Mouse (Mus musculus) brain, adult 2 months (tissue): ENCODE results near the gene Syce3.

ENCODE experiments used
- DNase-seq: peaks from one replicate; pipeline ENCODE4 v3.0.0; 2011; ENCODE audit warnings: low read depth, low spot score

Gene Syce3

DNA sequence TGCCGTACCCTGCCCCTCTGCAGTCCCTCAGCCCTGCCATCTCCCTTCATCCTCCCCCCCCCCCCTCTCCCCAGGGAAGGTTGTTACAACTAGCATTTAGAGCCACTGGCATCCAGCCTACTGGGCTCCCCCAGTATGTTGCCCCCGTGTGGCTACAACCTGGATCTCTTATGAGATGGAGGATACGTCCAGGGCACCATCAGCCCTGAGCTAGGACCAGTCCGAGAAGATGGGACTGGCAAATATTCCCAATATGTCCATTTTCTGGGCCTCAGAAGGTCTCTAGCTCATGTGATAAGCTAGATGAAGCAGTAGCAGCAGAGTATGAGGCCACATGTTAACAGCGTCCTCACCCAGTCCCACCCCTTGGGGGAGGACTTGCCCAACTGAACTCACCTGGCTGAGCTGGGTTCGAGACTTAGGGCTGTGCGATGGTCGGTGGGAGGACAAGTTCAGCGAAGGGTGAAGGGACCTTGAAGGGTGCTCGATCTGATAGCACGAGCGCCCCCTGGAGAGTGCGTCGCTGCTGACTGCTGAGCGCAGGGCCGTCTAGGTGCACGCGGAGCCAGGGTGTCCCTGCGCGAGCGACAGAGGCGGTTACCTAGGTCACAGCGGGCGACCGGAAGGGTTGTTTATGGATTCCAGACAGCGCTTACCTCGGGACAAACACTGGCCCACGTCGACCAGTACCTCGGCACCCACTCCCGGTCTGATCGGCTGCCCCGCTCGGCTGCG lies 37.1 kb downstream of the Syce3 start:
- DNase-seq: peak; percentile 91

DNA sequence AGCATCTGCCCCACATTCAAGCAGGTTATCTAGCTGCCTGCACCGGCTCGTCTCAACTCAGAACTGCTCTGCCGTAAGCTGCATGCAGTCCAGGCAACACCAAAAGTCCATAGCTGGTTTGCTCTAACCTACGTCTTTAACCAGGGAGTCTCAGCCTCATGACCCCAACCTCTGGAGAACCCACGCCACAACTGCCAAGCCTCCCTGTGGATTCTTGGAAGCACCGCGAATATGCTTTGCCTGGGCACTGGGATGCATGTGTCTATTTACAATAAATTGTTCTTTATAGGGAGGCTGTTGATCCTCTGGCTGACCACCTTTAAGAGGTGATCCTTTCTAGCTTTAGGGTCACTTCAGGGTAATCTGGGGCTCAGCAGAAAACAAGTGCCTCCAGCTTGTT lies 37.8 kb downstream of the Syce3 start:
- no peak for DNase-seq

DNA sequence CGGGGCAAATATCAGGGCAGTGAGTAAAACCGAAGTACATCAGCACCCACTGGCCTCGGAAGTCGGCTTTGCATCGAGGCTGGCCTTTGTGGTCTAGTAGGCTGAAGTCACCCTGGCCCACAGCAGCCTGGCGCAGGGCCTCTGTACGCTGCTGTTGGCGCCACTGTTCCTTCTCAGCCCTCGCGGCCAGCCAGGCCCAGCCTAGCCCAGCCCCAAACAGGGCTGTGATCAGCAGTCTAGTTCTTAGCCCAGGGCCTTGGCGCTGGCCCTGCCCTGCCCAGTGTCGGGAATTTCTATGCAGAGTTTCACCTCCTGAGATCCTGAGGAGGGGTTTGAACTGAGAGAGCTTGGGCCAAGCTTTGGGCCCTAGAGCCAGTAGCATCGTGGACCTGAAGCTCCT lies 38.2 kb downstream of the Syce3 start:
- DNase-seq: no peak

DNA sequence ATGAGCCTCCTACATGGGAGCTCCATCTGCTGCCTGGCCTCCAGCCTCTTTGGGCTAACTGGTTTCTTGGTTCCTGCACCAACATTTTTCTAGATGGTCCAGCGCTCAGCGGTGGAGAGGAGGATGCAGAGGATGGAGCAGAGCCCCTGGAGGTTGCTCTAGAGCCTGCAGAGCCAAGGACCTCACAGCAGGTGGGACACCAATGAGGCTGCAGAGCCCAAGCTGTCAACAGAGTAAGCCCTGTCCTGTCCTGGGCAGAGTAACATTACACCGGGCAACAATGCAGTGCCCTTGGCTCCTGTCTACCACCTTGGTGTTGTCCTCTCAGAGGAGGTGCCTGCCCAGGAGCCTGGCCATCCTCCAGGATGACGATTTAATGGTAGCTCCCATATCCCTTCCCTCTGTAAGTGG lies 45.2 kb downstream of the Syce3 start:
- DNase-seq: peak; percentile 95

DNA sequence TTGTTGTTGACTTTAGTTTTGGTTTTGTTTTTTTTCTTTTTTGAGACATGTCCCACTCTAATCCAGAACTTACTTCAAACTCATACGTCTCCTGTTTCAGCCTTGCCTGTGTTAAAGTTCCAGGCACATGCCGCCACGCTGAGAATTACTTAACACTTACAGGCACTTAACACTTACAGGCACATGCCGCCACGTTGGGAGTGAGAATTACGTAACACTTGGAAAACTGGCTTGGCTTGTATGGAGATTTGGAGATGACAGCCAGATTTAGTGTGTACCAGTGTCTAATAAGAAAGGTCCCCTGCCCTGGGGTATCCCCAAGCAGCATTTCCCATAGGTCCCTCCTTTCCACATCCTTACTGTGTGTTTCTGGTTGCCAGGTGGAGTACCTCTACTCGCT lies 47.3 kb downstream of the Syce3 start:
- DNase-seq: no peak

DNA sequence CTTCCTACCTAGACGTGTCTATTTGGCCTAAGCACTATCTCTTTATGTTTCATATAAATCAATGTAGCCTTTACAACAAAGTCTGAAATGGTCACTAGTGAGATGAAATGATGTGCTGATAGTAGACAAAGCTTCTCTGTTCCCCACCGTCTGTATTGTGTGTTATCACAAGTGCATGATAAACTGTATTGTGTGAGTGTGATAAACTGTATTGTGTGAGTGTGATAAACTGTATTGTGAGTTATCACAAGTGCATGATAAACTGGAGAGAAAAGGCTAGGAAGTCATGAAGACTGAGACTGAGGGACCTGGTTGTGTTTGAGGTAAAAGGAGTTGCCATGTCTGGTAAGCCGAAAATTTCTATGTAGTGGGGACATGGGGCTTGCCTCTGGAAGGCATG lies 51.5 kb downstream of the Syce3 start:
- no peak for DNase-seq

DNA sequence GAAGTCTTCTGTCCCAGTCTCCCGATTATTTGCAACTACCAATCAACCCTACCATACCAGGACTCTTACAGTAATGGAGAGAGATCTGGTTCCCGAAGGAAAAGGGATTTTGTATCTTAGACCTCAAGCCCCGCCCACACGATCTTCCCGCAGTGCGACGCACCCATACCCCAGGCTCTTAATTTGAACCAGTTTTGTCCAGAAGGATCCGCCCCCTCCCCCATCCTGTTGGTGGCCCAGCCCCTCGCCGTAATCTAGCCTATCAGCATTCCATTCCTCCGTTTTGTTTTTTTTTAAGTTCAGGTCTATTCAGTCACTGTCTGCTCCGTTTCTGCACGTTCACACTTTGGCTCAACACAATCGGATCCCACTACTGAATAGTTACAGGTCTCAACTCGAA lies 53.9 kb downstream of the Syce3 start:
- DNase-seq: peak; percentile 61

DNA sequence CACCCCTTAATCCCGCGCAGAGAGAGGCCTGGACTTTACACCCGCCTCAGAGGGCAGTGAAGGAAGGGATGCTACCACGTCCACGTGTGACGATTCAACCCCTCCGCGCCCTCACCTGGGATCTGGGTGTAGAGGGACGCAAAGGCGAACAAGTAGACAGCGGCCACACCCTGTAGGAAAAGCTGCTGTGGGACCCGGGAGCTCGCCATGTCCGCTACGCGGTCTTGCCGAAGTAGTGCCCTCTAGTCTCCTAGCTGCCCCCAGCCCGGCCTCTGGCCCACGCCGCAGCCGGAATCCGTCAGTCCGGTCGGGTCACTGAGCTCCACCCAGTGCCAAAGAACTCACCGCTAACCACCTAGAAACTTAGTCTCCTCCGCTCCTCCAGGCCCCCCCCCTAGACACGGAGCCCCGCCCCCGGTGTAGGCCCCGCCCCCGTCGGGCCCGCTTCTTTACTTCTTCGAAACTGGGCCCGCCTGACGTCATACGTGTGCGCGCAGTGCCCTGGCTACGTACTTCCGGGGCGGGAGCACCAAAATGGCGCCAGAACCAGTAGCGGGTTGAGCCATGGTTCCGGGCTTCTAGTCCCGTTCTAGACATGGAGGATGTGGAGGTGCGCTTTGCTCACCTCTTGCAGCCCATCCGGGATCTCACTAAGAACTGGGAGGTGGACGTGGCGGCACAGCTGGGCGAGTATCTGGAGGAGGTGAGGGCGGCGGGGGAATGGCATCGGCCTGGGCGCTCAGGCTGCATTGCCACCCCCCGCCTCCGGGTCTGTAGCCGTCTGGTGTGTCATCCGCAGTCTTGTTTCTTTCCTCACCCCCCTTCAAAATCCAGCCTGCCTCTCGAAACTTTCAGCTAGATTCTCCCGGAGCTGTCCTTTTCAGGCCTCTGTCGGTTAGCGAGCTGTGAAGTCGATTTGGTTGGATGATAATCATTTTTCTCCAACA lies 54.8 kb downstream of the Syce3 start, which contains the start of the genes Lmf2 and Ncaph2:
TSS of gene Lmf2 (minus strand) at position 419 of the 947 bp plus-strand sequence.
TSS of gene Ncaph2 (plus strand) at position 479 of the 947 bp plus-strand sequence.
- peak; percentile 98 for DNase-seq

DNA sequence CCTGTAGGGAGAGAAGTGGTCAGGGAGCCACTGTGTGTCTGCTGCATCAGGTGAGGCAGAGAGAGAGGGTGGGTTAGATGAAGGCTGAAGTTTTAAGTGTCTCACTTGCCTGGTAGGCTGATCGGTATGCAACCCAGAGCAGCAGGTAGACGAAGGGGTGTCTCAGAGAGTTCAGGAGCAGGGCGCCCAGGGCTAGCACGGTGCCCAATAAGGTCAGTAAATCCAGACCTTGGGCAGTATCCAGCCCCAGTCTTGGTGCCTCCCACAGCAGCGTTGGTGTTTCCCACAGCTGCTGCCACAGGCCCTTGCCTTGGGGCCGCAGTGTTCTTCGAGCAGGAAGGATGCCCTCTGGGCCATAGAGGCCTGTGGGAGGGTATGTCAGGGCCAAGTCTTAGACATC lies 55.8 kb downstream of the Syce3 start:
- DNase-seq: no peak

DNA sequence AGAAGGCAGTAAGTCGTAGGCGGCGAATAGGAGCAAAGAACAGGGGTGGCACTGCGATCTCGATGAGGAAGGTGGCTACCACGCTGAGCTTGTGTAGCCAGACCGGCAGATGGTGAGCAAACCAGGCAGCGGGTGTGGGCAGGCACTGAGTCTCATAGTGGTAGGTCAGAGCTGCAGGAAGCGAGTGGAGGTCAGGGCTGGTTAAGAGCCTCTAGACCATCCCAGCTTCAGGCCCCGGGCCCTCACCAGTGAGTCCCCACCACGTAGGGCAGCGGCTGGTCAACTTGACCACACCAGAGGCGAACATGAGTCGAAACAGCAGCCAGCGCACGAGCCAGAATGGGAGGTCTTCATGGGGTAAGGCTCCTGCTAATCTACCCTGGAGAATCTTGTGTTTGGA lies 56.5 kb downstream of the Syce3 start:
- no peak for DNase-seq

DNA sequence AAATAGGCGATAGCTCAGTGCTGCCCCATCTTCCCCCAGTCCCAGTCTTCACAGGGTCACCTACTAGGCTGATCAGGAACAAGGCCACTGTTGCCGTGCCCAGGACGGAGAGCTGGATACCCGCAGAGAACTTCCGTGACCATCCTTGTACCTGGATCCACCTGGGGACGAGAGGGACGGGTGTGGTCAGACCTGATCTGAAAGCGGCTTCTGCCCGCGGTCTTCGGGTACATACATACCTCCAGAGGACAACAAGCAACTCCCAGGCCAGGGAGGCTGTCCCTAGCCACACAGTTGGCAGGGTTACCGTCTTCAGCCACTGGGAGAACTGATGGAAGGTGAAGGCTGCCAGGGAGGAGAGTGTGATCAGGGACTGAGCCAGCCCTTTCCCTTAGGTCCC lies 57.5 kb downstream of the Syce3 start:
- DNase-seq: no peak

DNA sequence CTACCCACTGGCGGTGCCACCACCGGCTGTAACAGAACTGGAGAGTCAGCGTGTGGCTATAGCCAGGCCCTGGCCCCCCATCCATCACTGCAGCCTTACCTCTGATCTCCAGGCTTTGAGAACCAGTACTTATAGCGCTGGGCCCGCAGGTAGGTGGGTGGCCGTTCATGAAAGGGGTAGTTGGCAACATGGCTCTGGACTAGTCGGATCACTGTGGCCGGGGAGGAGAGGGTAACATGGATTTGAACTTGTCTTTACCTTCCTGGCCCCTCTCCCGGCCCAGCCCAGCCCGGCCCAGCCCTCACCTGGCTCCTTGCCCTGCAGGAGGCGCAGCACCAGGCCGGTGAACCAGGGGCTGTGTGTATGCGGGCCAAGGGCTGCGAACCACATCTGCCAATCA lies 58.2 kb downstream of the Syce3 start:
- DNase-seq: no peak

DNA sequence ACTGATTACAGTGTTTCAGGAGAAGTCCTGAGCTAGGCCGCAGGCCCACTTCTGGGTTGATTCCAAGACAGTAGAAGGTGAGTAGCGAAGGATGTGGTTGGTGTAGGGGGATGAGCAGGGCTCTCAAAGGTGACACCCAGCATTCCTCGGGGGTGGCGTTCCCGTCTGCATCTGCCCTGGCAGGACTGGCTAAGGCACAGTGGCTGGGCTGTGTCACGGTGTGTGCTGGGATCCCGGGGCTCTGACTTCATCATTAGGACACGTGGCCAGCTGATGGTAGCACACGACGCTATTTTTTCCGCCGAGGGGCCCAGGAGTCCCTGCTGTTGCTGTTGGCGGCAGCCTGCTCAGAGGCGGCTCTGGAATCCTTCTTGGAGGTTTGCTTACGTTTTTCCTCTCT lies 59.0 kb downstream of the Syce3 start:
- DNase-seq: no peak

DNA sequence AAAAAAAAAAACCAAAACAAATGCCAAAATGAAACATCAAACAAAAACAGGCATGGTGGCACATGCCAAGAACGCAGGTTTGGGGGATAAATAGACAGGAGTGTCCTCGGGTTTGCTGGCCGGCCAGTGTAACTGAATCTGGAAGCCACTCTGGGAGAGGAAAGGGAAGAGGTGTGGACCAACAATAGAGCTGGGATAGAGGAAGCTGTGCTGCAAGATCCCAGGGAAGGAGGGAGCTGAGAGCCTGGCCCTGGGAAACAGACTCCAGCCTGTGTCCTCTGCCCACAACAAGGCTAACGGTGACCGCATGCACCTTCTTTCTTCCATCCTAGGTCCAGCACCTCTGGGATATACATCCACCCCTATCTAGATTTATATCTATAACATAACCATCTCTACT lies 59.9 kb downstream of the Syce3 start:
- DNase-seq: no peak

DNA sequence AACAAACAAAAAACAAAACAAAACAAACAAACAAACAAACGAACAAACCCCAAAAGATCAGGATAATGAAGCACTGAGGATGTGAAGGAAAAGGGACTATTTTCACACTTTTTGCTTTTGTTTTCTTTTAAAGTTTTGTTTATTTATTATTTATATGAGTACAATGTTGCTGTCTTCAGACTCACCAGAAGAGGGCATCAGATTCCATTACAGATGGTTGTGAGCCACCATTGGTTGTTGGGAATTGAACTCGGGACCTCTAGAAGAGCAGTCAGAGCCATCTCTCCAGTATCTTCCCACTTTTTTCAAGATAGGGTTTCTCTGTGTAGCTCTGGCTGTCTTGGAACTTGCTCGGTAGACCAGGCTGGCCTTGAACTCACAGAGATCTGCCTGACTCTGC lies 67.0 kb downstream of the Syce3 start:
- DNase-seq: no peak

DNA sequence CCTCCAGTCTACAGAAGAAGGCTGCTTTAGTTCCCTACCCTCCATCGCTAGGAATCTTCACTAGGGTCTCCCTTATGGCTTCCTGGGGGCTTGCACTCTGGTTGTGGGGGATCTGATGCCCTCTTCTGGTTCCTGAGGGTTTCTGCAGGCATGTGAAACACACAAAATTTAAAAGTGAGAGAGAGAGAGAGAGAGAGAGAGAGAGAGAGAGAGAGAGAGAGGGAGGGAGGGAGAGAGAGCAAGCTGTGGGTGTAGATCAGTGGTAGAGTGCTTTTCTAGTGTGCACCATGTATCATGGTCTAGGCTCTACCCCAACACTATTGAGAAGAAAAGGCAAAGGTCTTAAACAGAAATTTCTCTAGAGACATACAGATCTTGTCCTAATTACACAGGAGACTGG lies 68.6 kb downstream of the Syce3 start:
- no peak for DNase-seq
